Mouse (Mus musculus) spleen, adult 2 months (tissue): ENCODE results near the gene Pycard.

ENCODE experiments used
- CTCF ChIP-seq: fragments of 200-500 bp; IDR thresholded peaks from 2 replicates; pipeline ENCODE4 v1.5.1; 2011; ENCODE audit warnings: mild to moderate bottlenecking, inconsistent platforms; ENCODE audit not compliant: insufficient read depth, insufficient read length, insufficient replicate concordance; ENCODE audit errors: extremely low read depth
- POLR2A ChIP-seq: fragments of 200-500 bp; IDR thresholded peaks from 2 replicates; pipeline ENCODE4 v1.6.1; 2011; ENCODE audit warnings: low read depth, low read length, inconsistent platforms

DNA sequence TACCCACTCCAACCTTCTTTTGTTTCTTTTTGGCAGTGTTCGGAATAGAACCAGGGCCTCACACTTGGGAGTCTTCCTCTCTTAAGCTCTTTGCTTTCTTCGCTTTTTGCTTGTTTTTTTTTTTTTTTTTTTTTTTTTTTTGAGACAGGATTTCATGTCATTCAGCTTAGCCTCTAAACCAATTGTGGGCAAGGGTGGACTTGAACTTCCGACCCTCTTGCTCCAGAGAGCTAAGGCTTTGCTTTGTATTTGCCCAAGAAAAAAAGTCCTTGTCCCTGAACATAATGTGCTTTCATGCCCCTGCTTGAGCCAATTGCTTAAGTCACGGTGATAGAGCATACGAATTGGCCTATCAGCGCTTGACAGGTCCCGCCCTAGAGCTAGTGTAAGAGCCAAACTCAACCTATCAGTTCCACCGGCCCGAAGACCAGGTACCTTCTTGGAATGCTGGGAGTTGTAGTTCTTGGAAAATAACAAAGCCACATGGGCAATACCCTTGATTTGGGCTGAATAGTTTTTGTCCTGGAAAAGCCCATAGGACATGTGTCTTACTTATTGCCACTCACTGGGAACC is 37.8 kb upstream of the Pycard start:
- no peak for TF ChIP-seq CTCF
- TF ChIP-seq POLR2A: no peak
